Mouse (Mus musculus): ENCODE measurements at regions not wholly inside any gene's neighbourhood (a gene's known extent, or its start where the extent isn't known, plus 50 kb on each side); places are given as distances from the start of the nearest gene placed in this dataset.
A peak's percentile ranks its signal among the peaks of the same experiment; 100 is the strongest.

GRCm38 (mm10) chr1:169840056-169840728 lies 88.3 kb upstream of the Ccdc190 start:
- Histone ChIP-seq H3K9ac (replicated peaks; ENCODE audit: low read depth, low read length) (no peak overlapping the region), H3K27ac (ENCODE audit: low read length) (no peak overlapping the region), H3K4me3 (replicated peaks; ENCODE audit: low read length) (no peak overlapping the region), H3K4me1 (replicated peaks; ENCODE audit: control insufficient read depth, insufficient read depth, low read length) (no peaks in the 10 kb centered on the region), H3K4me2 (ENCODE audit: low read length) (no peak overlapping the region), H3K36me3 (ENCODE audit: control insufficient read depth, insufficient read depth) (no peaks in the 10 kb centered on the region), H3K27me3 (replicated peaks; ENCODE audit: control insufficient read depth, insufficient read depth, low read length) (no peaks in the 10 kb centered on the region), H3K9me3 (ENCODE audit: control insufficient read depth, low read length) (no peaks in the 10 kb centered on the region)
- WGBS: 84% methylated on average over 6 of the region's 6 CpGs
- no peak for ATAC-seq

- Histone ChIP-seq H3K27ac (ENCODE audit: low read length) (no peak overlapping the region), H3K36me3 (ENCODE audit: control insufficient read depth, insufficient read depth) (no peaks in the 10 kb centered on the region), H3K4me2 (ENCODE audit: low read length) (no peak overlapping the region), H3K9me3 (ENCODE audit: control insufficient read depth, low read length) (no peaks in the 10 kb centered on the region), H3K4me3 (replicated peaks; ENCODE audit: low read length) (no peak overlapping the region), H3K27me3 (replicated peaks; ENCODE audit: control insufficient read depth, insufficient read depth, low read length) (no peaks in the 10 kb centered on the region), H3K4me1 (replicated peaks; ENCODE audit: control insufficient read depth, insufficient read depth, low read length) (no peaks in the 10 kb centered on the region), H3K9ac (replicated peaks; ENCODE audit: low read depth, low read length) (no peak overlapping the region)
- WGBS: 78% methylated on average over 6 of the region's 6 CpGs
- ATAC-seq: no peak
These were observed 85.9 kb upstream of the Rgs4 start for GRCm38 (mm10) chr1:169833385-169833784.

- Histone ChIP-seq H3K9me3 (ENCODE audit: control insufficient read depth, low read length) (no peaks in the 10 kb centered on the region), H3K27me3 (replicated peaks; ENCODE audit: control insufficient read depth, insufficient read depth, low read length) (no peaks in the 10 kb centered on the region), H3K4me2 (ENCODE audit: low read length) (no peak overlapping the region), H3K4me3 (replicated peaks; ENCODE audit: low read length) (no peak overlapping the region), H3K4me1 (replicated peaks; ENCODE audit: control insufficient read depth, insufficient read depth, low read length) (no peaks in the 10 kb centered on the region), H3K9ac (replicated peaks; ENCODE audit: low read depth, low read length) (no peak overlapping the region), H3K27ac (ENCODE audit: low read length) (no peak overlapping the region), H3K36me3 (ENCODE audit: control insufficient read depth, insufficient read depth) (no peaks in the 10 kb centered on the region)
- ATAC-seq: no peak
- 82% methylated on average over 8 of the region's 8 CpGs for WGBS
These were observed 84.1 kb upstream of the Rgs4 start for GRCm38 (mm10) chr1:169831326-169832066.

GRCm38 (mm10) chr1:169830596-169830995 lies 83.2 kb upstream of the Rgs4 start:
- no peaks in the 10 kb centered on the region for H3K27me3 ChIP-seq (replicated peaks; ENCODE audit: control insufficient read depth, insufficient read depth, low read length)
- H3K27ac ChIP-seq (ENCODE audit: low read length): no peak overlapping the region
- no peak for ATAC-seq

GRCm38 (mm10) chr1:169822034-169822433 lies 74.6 kb upstream of the Rgs4 start:
- Histone ChIP-seq H3K4me2 (ENCODE audit: low read length) (no peak overlapping the region), H3K9me3 (ENCODE audit: control insufficient read depth, low read length) (no peaks in the 10 kb centered on the region), H3K9ac (replicated peaks; ENCODE audit: low read depth, low read length) (no peak overlapping the region), H3K27ac (ENCODE audit: low read length) (no peak overlapping the region), H3K36me3 (ENCODE audit: control insufficient read depth, insufficient read depth) (no peaks in the 10 kb centered on the region), H3K4me3 (replicated peaks; ENCODE audit: low read length) (no peak overlapping the region), H3K27me3 (replicated peaks; ENCODE audit: control insufficient read depth, insufficient read depth, low read length) (no peaks in the 10 kb centered on the region), H3K4me1 (replicated peaks; ENCODE audit: control insufficient read depth, insufficient read depth, low read length) (no peaks in the 10 kb centered on the region)
- WGBS: 74% methylated on average over 7 of the region's 7 CpGs
- peak; percentile 89 for ATAC-seq

More at GRCm38 (mm10) chr1:169830596-169830995, 83.2 kb upstream of the Rgs4 start:
- H3K36me3 ChIP-seq (ENCODE audit: control insufficient read depth, insufficient read depth): no peaks in the 10 kb centered on the region
- no peak overlapping the region for H3K9ac ChIP-seq (replicated peaks; ENCODE audit: low read depth, low read length)
- 56% methylated on average over 1 of the region's 1 CpGs for WGBS
- H3K9me3 ChIP-seq (ENCODE audit: control insufficient read depth, low read length): no peaks in the 10 kb centered on the region
- H3K4me2 ChIP-seq (ENCODE audit: low read length): no peak overlapping the region
- H3K4me3 ChIP-seq (replicated peaks; ENCODE audit: low read length): no peak overlapping the region
- H3K4me1 ChIP-seq (replicated peaks; ENCODE audit: control insufficient read depth, insufficient read depth, low read length): no peaks in the 10 kb centered on the region

GRCm38 (mm10) chr1:169819404-169819949 lies 72.0 kb upstream of the Rgs4 start:
- no peak for ATAC-seq
- H3K9ac ChIP-seq (replicated peaks; ENCODE audit: low read depth, low read length): no peak overlapping the region
- no peak overlapping the region for H3K4me3 ChIP-seq (replicated peaks; ENCODE audit: low read length)
- no peak overlapping the region for H3K4me2 ChIP-seq (ENCODE audit: low read length)
- no peaks in the 10 kb centered on the region for H3K36me3 ChIP-seq (ENCODE audit: control insufficient read depth, insufficient read depth)
- no peaks in the 10 kb centered on the region for H3K4me1 ChIP-seq (replicated peaks; ENCODE audit: control insufficient read depth, insufficient read depth, low read length)
- WGBS: 77% methylated on average over 5 of the region's 5 CpGs
- no peak overlapping the region for H3K27ac ChIP-seq (ENCODE audit: low read length)
- H3K9me3 ChIP-seq (ENCODE audit: control insufficient read depth, low read length): no peaks in the 10 kb centered on the region
- no peaks in the 10 kb centered on the region for H3K27me3 ChIP-seq (replicated peaks; ENCODE audit: control insufficient read depth, insufficient read depth, low read length)

- Histone ChIP-seq H3K27me3 (replicated peaks; ENCODE audit: control insufficient read depth, insufficient read depth, low read length) (no peaks in the 10 kb centered on the region), H3K9me3 (ENCODE audit: control insufficient read depth, low read length) (no peaks in the 10 kb centered on the region), H3K4me1 (replicated peaks; ENCODE audit: control insufficient read depth, insufficient read depth, low read length) (no peaks in the 10 kb centered on the region; the same call in 1 of the 2 replicates), H3K4me2 (ENCODE audit: low read length) (no peak overlapping the region), H3K4me3 (replicated peaks; ENCODE audit: low read length) (no peak overlapping the region), H3K9ac (replicated peaks; ENCODE audit: low read depth, low read length) (no peak overlapping the region), H3K36me3 (ENCODE audit: control insufficient read depth, insufficient read depth) (no peaks in the 10 kb centered on the region), H3K27ac (ENCODE audit: low read length) (no peak overlapping the region)
- WGBS: 61% methylated on average over 6 of the region's 6 CpGs
- no peak for ATAC-seq
These were observed 69.5 kb upstream of the Rgs4 start for GRCm38 (mm10) chr1:169816939-169817338.

- Histone ChIP-seq H3K4me1 (replicated peaks; ENCODE audit: control insufficient read depth, insufficient read depth, low read length) (no peaks in the 10 kb centered on the region; the same call in 1 of the 2 replicates), H3K9me3 (ENCODE audit: control insufficient read depth, low read length) (no peaks in the 10 kb centered on the region), H3K4me2 (ENCODE audit: low read length) (no peak overlapping the region), H3K4me3 (replicated peaks; ENCODE audit: low read length) (no peak overlapping the region), H3K27ac (ENCODE audit: low read length) (no peak overlapping the region), H3K36me3 (ENCODE audit: control insufficient read depth, insufficient read depth) (no peaks in the 10 kb centered on the region), H3K9ac (replicated peaks; ENCODE audit: low read depth, low read length) (no peak overlapping the region), H3K27me3 (replicated peaks; ENCODE audit: control insufficient read depth, insufficient read depth, low read length) (no peaks in the 10 kb centered on the region)
- ATAC-seq: no peak
- 39% methylated on average over 9 of the region's 9 CpGs for WGBS
These were observed 65.2 kb upstream of the Rgs4 start for GRCm38 (mm10) chr1:169812512-169813101.

GRCm38 (mm10) chr1:169803428-169804138 lies 56.1 kb upstream of the Rgs4 start:
- no peaks in the 10 kb centered on the region for H3K9me3 ChIP-seq (ENCODE audit: control insufficient read depth, low read length)
- H3K4me2 ChIP-seq (ENCODE audit: low read length): no peak overlapping the region
- H3K27ac ChIP-seq (ENCODE audit: low read length): no peak overlapping the region
- no peaks in the 10 kb centered on the region for H3K27me3 ChIP-seq (replicated peaks; ENCODE audit: control insufficient read depth, insufficient read depth, low read length)
- no peaks in the 10 kb centered on the region for H3K4me1 ChIP-seq (replicated peaks; ENCODE audit: control insufficient read depth, insufficient read depth, low read length)
- no peak overlapping the region for H3K4me3 ChIP-seq (replicated peaks; ENCODE audit: low read length)
- no peak for ATAC-seq
- no peaks in the 10 kb centered on the region for H3K36me3 ChIP-seq (ENCODE audit: control insufficient read depth, insufficient read depth)
- 74% methylated on average over 4 of the region's 4 CpGs for WGBS
- no peak overlapping the region for H3K9ac ChIP-seq (replicated peaks; ENCODE audit: low read depth, low read length)
